Mouse (Mus musculus) embryonic fibroblast, embryonic 13.5 days (primary cell): ENCODE measurements at regions not wholly inside any gene's neighbourhood (a gene's known extent, or its start where the extent isn't known, plus 50 kb on each side); places are given as distances from the start of the nearest gene placed in this dataset.

Experiments
- H3K27ac ChIP-seq: 2 replicates; pipeline ENCODE4 v1.5.1; 2012; ENCODE audit warnings: low read length, control low read depth, inconsistent platforms; ENCODE audit not compliant: insufficient read depth
- H3K4me1 ChIP-seq: 2 replicates; pipeline ENCODE4 v1.6.1; 2011; ENCODE audit warnings: low read length; ENCODE audit not compliant: control insufficient read depth, insufficient read depth
- H3K4me3 ChIP-seq: 2 replicates; pipeline ENCODE4 v1.5.1; 2011; ENCODE audit warnings: mild to moderate bottlenecking, control low read depth, low read length; ENCODE audit not compliant: insufficient read depth
- CTCF ChIP-seq: IDR thresholded peaks from 2 replicates; pipeline ENCODE4 v1.5.1; 2011; ENCODE audit warnings: mild to moderate bottlenecking, control low read depth, low read length, moderate library complexity, borderline replicate concordance; ENCODE audit not compliant: insufficient read depth
- POLR2A ChIP-seq: IDR thresholded peaks from 2 replicates; pipeline ENCODE4 v1.6.1; 2011; ENCODE audit warnings: low read depth, mild to moderate bottlenecking, control low read depth, low read length, moderate library complexity

GRCm38 (mm10) chr10:43694508-43694907 lies 116.4 kb downstream of the Cd24a start:
- no peak for TF ChIP-seq CTCF
- TF ChIP-seq POLR2A, result no peak
- H3K4me3 ChIP-seq, result no peak overlapping the region
- peaks cover 5% of the 10 kb centered on the region; the same call in 1 of the 2 replicates for H3K4me1 ChIP-seq
- peak overlapping the region; percentile 30; the same call in 1 of the 2 replicates for H3K27ac ChIP-seq

GRCm38 (mm10) chr10:43695470-43695869 lies 117.4 kb downstream of the Cd24a start:
- no peak overlapping the region for H3K4me3 ChIP-seq
- H3K4me1 ChIP-seq, result peaks cover 5% of the 10 kb centered on the region; the same call in 1 of the 2 replicates
- H3K27ac ChIP-seq, result no peak overlapping the region
- TF ChIP-seq POLR2A (no peak), CTCF (no peak)

GRCm38 (mm10) chr10:43697917-43698316 lies 119.8 kb downstream of the Cd24a start:
- peaks cover 5% of the 10 kb centered on the region; the same call in 1 of the 2 replicates for H3K4me1 ChIP-seq
- H3K27ac ChIP-seq, result no peak overlapping the region
- no peak for TF ChIP-seq POLR2A
- no peak for TF ChIP-seq CTCF
- no peak overlapping the region for H3K4me3 ChIP-seq

GRCm38 (mm10) chr10:43700371-43701289 lies 122.5 kb downstream of the Cd24a start:
- Histone ChIP-seq H3K4me1 (no peaks in the 10 kb centered on the region), H3K27ac (no peak overlapping the region), H3K4me3 (no peak overlapping the region)
- TF ChIP-seq CTCF (no peak), POLR2A (no peak)

GRCm38 (mm10) chr10:43702895-43703294 lies 124.8 kb downstream of the Cd24a start:
- H3K4me3 ChIP-seq, result no peak overlapping the region
- no peak overlapping the region for H3K27ac ChIP-seq
- no peaks in the 10 kb centered on the region for H3K4me1 ChIP-seq
- TF ChIP-seq POLR2A (no peak), CTCF (no peak)

GRCm38 (mm10) chr10:43706001-43706988 lies 128.2 kb downstream of the Cd24a start:
- H3K27ac ChIP-seq, result no peak overlapping the region
- no peak for TF ChIP-seq CTCF
- no peak for TF ChIP-seq POLR2A
- H3K4me3 ChIP-seq, result no peak overlapping the region
- H3K4me1 ChIP-seq, result no peaks in the 10 kb centered on the region

- Histone ChIP-seq H3K4me1 (no peaks in the 10 kb centered on the region), H3K27ac (no peak overlapping the region), H3K4me3 (no peak overlapping the region)
- no peak for TF ChIP-seq POLR2A
Observed at GRCm38 (mm10) chr10:43707011-43707410, 128.9 kb downstream of the Cd24a start.

- no peak overlapping the region for H3K27ac ChIP-seq
- no peak for TF ChIP-seq POLR2A
- TF ChIP-seq CTCF, result no peak
Observed at GRCm38 (mm10) chr10:43707821-43708373, 129.8 kb downstream of the Cd24a start.

GRCm38 (mm10) chr10:43709278-43710033 lies 131.4 kb downstream of the Cd24a start:
- Histone ChIP-seq H3K4me1 (no peaks in the 10 kb centered on the region), H3K4me3 (no peak overlapping the region), H3K27ac (no peak overlapping the region)
- TF ChIP-seq POLR2A (no peak), CTCF (no peak)

More at GRCm38 (mm10) chr10:43707821-43708373, 129.8 kb downstream of the Cd24a start:
- Histone ChIP-seq H3K4me1 (no peaks in the 10 kb centered on the region), H3K4me3 (no peak overlapping the region)
